Mouse (Mus musculus) myocyte (in vitro differentiated cells): ENCODE data around the gene Itpkb.

ENCODE experiments used
- E2F4 ChIP-seq: IDR thresholded peaks from one replicate; pipeline ENCODE4 v1.6.1; 2011; ENCODE audit warnings: mild to moderate bottlenecking, control low read depth, moderate library complexity; ENCODE audit not compliant: insufficient read depth
- POLR2A ChIP-seq: IDR thresholded peaks from one replicate; pipeline ENCODE4 v1.6.1; 2011; ENCODE audit warnings: low read depth, mild to moderate bottlenecking, control low read depth, moderate library complexity; ENCODE audit not compliant: insufficient read length
- TCF3 ChIP-seq: IDR thresholded peaks from one replicate; pipeline ENCODE4 v1.6.1; 2011; ENCODE audit warnings: low read depth, control low read depth; ENCODE audit not compliant: insufficient read length

- no peak for TF ChIP-seq POLR2A
- no peak for TF ChIP-seq E2F4
- TF ChIP-seq TCF3: no peak
Observed at GRCm38 (mm10) chr1:180421165-180421909, 91.1 kb downstream of the Itpkb start.
